Mouse (Mus musculus) liver (tissue): ENCODE results near the gene Hoxc8.
A peak's percentile ranks its signal among the peaks of the same experiment; 100 is the strongest.

ENCODE experiments used
- DNase-seq: peaks from one replicate; pipeline ENCODE4 v3.0.0-alpha.2; 2020; ENCODE audit warnings: mixed read lengths

Gene Hoxc8

DNA sequence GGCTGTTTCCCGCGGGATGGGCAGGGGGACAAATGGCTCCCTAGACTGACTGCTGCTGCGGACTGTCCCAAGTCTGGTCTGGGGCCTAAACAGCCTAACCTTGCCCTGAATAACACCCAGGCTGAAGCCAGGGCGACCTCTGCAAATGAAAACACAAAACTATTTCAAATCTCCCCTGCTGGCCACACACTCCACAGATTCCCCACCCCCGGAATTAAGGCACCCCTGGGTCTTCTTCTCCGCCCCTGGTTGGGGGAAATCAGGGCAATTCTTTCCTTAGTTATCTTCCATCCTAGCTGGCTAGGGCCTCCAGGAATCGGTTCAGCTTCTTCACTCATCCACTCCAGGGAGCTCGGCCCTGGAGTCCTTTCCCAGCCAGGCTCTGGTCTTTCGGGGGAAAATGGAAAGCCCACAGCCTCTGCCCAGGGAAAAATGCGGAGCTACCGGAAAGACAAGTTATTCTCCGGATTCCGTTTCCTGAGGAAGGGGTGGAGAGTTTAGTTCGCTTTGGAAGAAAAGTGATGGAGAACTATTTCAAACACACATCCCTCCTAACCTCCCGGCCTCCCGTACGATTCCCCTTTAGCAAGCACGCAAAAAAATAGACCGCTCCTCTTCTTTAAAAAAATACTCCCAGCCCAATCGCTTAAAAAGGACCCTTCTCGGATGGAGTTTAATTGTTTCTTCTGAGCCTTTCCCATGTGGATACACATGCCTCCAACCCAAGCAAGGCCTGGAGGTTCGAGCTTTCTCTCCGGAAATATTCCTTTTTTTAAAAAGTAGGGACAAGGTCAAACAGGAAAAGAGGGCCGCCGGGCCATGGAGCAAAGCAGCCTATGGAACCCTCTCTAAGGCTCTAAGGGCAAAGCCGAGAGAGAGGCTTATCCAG lies 25.2 kb upstream of the Hoxc8 start:
- no peak for DNase-seq

DNA sequence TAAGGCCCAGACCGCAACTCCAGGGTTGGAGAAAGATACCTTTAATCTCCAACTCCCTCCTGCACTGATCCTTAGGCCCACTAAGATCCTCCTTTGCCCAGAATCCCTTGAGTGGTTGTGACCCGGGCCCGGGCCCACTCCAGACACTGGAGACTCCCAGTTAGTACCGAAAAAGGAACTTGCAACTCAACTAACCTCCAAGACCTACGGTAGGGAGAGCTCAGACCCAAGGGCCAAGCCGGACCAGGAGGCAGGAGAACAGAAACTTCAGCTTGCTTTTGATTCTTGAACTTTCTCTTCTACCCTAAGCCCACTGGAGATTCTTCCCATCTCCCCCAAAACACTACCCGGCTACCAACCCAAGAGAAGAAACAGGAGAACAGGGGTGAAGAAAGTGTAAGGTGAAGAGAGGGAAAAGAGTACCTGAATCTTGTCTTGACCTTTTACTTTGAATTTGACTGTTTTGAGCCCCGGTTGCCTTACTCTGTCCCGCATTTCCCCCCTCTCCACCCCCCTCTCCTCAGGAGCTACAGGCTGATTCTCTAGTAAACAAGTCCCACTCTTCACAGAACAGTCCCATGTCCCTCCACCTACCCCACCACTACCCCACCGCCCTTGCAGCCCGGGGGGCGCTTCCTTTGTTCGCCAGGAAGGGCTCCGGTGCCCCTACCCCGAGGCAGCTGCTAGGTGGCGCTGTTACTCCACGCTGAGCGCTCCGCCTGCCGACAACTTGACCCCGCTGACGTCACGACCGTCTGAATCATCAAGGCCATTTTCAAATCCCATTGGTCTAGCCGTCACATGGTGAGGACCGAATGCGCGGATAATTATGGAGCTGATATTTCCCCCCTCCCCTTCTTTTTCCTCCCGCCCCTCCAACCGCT lies 24.3 kb upstream of the Hoxc8 start:
- peak; percentile 68 for DNase-seq

DNA sequence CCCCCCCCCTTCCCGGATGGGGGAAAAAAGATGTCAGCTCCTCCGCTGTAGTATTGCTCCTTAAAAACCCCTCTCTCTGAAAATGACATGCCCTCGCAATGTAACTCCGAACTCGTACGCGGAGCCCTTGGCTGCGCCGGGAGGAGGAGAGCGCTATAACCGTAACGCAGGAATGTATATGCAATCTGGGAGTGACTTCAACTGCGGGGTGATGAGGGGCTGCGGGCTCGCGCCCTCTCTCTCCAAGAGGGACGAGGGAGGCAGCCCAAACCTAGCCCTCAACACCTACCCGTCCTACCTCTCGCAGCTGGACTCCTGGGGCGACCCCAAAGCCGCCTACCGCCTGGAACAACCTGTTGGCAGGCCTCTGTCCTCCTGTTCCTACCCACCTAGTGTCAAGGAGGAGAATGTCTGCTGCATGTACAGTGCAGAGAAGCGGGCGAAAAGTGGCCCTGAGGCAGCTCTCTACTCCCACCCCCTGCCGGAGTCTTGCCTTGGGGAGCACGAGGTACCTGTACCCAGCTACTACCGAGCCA lies 23.6 kb upstream of the Hoxc8 start, which contains the start of gene Hoxc10:
Gene Hoxc10, plus strand, starts transcription at position 21 of the 536 bp plus-strand sequence.
- DNase-seq = no peak

DNA sequence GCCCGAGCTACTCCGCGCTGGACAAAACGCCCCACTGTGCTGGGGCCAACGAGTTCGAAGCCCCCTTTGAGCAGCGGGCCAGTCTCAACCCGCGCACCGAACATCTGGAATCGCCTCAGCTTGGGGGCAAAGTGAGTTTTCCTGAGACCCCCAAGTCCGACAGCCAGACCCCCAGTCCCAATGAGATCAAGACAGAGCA lies 23.2 kb upstream of the Hoxc8 start, which contains the start of gene Hoxc5:
Gene Hoxc5, plus strand, starts transcription at position 132 of the 199 bp plus-strand sequence.
- no peak for DNase-seq

DNA sequence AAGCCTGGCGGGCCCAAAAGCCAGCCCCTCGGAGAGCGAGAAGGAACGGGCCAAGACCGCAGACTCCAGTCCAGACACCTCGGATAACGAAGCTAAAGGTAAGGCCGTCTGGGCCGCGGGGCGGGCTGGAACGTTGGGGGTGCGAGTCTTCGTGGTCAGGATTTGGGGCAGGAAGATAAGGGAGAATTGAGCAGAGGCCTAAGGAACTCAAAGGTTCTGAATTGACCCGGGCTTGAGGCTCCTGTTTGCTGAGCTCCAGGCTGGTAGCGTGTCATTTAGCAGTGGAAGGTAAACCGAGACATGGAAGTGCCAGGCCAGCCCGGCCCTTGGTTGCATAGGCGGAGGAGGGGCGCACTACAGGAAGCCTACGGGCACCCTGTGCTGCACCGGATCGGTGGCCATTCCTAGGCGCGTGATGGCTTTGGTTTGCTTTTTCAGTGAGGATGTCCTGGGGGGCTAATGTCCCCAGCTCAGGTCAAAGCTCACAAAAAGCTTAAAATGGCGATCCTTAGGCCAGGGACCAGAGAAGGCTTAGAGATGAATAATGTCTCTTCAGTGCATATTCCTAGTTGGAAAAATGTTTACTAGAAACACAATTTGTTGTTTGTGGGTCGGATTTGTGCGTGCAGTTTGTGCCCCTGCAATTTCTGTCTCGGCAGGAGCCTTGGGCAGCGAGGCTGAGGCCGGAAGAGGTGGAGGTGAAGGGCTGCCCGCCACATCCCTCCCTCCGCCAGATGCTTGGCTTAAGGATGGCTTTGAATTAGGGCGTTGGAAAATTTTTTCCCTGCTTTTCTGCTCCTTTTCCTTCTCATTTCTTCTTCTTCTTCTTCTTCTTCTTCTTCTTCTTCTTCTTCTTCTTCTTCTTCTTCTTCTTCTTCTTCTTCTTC lies 22.7 kb upstream of the Hoxc8 start:
- no peak for DNase-seq

DNA sequence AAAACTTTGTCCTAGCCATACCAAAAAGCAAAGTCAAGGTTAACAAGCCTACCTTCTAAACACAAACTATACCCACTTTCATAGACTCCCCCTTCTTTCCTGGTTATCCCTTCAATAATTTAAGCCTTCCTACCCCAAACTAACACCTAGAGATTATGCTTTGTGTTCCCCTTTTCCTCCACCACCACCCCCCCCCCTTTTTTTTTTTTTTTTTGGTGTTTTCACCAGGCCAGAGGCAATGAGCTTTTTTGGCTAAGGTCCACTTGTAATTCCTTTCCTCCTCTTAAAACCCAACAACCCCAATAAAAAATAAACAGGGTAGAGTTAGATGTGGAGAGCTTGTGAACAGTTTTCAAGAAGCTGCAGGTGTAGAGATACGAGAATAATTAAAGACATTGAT lies 21.1 kb upstream of the Hoxc8 start:
- no peak for DNase-seq

DNA sequence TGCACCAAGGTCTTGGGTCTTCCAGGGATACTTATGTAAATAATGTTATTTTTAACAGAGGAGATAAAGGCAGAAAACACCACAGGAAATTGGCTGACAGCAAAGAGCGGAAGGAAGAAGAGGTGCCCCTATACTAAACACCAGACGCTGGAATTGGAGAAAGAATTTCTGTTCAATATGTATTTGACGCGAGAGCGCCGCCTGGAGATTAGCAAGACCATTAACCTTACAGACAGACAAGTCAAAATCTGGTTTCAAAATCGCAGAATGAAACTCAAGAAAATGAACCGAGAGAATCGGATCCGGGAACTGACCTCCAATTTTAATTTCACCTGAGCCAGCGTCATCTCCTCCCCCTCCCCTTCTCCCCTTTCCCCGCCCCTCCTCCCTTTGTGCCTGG lies 19.7 kb upstream of the Hoxc8 start:
- no peak for DNase-seq

DNA sequence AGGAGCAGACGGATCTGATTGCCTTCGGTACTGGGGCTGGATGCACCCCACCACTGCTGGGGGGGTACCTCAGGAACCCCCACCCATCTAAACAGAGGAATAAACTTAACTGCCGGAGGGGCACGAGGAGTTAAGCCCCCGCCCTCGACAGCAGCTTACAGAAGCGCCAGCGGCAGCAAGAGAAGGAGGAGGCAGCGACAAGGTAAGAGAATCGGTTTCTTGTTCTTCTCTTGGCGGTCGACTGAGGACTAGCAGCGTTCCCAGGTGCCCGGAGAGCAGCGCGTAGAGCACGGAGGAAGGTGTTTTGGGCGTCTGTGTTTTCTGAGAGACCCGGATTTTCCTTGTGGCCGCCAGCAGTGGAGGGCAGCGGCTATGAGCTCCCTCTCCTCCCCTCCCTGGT lies 18.2 kb upstream of the Hoxc8 start:
- DNase-seq = no peak

DNA sequence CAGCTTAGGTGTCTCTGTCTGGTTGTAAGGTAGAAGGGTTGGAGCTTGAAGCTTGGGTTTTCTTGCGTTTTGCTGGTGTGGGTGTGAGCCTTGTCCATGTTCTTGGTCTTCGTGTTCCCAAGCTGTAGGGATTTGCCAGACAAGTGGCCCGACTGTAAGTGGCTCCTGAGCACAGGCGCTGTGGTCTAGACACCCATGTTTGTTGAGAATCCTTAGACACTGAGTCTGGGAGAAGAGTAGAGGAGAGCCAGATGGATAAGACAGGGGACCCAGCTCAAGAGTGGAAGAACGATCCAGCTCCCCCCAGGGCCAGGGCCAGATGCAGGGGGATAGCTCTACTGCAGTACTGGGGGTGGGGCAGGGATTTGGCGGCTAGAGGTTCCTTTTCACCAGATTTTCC lies 17.7 kb upstream of the Hoxc8 start:
- no peak for DNase-seq

DNA sequence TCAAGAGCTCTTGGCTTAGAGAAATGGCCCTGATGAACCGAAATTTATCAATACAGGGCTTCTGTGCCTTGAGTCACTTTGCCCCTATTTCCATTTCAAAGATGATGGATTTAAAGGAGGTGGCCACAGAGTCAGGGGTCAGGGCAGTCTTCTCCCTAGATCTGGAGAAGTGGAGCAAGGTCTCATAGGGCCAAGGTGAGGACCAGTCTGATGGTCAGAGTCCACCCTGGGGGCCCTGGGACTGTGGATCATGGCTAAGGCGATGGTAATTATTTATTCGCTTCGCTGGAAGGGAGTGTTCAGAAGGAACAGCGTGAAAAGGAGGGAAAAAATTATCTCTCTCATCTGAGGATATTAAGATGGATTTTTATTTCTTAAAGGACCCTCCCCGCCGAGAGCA lies 15.4 kb upstream of the Hoxc8 start:
- no peak for DNase-seq

DNA sequence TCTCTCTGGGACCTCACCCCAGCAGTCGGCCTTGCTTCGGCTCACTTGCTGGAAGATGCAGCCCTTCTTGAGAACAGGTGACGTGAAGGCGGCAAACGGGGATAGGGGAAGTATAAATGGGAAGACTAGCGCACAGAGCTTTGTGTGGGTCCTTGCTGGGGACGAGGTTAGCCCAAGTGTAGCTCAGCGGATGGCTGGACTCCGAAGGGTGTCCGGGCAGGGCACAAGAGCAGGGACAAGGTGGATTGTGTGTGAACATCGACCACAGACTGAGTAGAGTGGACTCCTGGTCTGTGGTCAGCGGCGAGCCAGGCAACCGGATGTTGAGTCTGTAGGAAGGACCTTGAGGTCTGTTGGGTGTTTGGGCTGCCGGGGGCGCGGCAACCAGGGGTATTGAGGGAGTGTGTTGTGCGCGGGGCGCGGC lies 14.7 kb upstream of the Hoxc8 start:
- DNase-seq = no peak

DNA sequence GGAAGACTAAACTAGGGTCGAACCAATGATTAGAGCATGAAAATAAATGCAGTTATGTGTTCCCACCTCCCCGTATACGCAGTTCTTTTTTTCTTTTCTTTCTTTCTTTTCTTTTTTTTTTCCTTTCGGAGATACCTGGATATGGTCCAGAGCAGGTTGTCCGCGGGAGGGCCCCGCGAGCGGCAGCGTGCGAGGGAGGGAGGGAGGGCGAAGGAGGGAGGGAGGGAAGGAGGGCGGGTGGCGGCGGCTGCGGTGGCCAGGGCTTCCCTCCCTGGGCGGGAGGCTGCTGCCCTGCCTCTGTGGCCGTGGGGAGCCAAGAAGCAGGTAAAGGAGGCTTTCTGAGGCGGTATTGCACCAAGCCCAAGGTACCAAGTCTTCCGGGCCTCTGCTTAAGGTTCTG lies 14.2 kb upstream of the Hoxc8 start, which contains the start of gene Hoxc9:
Gene Hoxc9, plus strand, starts transcription at position 269 of the 400 bp plus-strand sequence.
- DNase-seq = no peak

DNA sequence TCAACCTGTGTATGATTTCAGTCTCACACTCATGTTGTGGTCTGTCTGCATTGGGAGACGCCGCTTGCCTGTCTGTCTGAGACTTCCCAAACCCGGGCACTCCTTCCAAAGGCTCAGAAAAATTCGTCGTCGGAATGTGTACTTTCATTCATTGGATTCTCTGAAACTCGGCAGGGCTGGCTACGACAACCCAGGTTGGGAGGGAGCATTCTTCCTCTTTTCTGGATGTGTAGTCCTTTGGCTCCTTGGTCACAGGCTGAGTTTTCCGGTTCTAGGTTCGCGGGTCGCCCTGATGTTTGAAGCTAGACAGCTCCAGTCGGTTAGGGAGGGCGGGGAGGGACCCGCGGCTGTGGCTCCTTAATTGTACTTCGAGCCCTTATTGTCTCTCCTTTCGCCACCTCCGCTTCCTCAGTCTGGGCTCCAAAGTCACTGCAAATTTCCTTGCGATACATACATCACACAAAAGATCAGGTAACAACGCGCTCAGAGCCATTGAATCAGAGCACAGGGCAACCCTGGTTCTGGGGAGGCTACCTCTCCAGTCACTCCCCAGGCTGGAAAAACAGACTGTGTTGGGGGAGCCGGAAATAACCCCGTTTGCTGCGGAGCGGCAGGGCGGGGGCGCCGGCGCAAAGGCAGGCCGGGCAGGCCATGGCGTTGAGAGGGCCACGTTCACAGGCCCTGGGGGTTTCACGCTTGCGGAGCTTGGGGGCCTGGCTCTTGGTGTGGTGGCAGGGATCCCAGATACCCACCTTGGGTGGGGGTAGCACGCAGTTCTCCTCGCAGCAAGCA lies 13.6 kb upstream of the Hoxc8 start:
- no peak for DNase-seq

DNA sequence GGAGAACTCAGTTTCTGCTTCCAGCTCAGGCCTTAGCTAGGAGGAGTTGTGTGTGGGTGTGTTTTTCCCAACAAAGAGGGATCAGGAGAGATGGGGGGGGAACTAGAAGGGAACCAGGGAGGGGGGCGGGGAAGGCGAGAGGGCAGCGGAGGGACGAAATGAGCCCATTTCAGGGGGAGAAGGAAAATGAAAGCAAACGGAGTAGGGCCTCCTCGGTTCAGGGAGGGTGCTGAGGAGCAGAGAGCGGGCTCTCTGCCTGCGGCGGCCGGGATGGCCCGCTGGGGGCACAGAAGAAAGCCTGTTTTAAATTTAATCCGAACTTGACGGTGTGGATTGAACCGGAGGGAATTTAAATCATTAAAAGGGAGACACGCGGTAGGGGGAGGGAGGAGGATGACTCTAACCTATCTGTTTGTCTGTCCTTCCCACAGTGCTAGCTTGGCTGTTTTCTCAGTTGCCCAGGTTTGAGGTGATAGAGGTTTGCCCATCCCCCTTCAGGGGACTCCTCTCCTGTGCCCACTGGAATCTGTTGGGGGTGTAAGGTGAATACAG lies 12.9 kb upstream of the Hoxc8 start:
- DNase-seq = no peak

DNA sequence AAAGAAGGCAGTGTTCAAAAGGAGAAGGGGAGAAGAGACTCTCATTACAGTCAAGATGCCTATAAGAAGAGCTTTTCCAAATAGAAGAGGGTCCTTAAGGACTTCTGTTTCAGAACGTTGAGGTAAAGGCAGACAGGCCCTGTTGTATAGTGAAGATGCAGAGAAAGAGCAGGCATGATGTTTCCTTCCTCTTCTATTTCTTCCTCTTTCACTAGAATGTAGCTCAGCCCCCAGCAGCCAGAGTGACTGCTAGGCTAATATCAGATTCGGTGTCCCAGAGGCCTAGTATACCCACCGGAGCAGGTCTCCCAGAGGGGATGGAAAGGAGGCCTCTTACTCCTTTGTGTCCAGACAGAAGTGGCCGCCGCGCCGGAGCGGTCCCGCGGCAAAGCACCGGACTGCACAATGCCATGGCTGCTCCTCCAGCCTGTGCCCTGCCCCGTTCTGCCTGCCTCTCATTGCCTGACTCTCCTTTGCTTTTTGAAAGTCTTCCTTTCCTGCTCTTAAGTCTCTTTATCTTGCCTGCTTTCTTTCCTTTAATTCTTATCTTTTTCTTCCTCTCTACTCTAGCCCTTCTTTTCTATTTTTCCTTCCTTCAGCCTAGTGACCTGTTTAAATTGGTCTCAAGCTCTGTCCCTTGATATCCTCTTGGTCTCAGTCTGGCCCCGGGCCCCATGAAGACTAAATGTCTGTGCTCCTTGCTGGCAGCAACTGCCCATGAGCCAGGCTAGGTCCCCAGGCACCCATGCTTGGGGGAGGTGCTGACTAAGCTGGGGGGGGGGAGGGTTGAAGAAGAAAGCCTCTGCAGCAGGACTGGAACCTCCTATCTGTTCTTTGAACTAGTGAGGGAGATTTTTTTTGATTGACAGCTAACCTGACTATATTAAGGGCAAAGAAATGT lies 11.5 kb upstream of the Hoxc8 start:
- DNase-seq = no peak

DNA sequence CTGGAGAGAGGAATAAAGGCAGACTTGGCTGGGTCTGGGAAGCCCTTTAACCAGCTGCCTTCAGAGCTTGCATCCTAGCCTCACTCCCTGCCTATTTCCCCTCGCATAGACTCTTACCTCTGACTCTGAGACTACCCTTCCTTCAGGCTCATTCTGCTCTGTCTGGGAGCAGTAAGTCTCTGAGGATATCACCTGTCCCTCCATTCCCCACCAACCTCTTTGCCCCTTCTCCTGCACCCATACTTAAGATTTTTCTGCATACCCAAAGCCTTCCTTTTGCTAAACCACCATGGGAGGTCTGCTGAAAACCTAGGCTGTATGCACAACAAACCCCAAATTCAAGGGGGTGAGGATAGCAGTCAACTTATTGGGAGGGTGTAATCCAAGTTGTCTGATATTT lies 10.5 kb upstream of the Hoxc8 start:
- DNase-seq = no peak

DNA sequence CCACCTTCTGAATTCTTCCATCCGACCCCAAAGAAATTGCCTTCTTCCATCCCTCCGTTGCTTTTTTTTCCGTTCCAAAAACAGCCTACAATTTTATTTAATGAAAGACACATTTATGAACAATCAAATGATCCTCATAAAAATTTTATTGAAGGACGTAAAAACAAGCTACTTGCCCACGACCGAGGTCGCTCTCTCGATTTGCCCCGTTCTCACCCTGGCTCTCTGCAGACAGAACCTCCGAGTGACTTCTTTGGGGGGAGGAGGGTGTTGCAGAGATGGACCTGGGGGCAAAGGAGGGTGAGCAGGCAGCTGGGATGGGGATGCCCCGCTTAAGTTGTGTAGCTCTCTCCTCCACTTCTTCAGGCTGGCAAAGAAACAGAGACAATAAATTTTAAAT lies 10.1 kb upstream of the Hoxc8 start:
- no peak for DNase-seq

DNA sequence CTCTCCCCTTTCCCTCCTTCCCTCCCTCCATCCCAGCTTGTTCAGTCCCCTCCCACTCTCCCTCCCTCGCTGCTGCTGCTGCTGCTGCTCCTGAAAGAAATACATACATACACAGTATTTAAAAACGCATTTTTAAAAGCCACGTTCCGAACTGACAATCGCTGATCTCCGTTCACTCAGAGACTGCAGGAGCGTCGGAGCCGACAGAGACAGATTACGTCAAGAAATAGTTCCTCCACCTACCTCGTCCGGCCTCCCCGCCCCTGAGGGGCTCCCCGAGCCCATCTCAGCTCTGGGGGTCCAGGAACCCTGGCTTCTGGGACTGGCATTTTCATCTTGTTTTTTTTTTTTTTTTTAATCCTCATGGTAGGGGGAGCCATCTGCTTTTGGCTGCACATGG lies 9.5 kb upstream of the Hoxc8 start:
- no peak for DNase-seq

DNA sequence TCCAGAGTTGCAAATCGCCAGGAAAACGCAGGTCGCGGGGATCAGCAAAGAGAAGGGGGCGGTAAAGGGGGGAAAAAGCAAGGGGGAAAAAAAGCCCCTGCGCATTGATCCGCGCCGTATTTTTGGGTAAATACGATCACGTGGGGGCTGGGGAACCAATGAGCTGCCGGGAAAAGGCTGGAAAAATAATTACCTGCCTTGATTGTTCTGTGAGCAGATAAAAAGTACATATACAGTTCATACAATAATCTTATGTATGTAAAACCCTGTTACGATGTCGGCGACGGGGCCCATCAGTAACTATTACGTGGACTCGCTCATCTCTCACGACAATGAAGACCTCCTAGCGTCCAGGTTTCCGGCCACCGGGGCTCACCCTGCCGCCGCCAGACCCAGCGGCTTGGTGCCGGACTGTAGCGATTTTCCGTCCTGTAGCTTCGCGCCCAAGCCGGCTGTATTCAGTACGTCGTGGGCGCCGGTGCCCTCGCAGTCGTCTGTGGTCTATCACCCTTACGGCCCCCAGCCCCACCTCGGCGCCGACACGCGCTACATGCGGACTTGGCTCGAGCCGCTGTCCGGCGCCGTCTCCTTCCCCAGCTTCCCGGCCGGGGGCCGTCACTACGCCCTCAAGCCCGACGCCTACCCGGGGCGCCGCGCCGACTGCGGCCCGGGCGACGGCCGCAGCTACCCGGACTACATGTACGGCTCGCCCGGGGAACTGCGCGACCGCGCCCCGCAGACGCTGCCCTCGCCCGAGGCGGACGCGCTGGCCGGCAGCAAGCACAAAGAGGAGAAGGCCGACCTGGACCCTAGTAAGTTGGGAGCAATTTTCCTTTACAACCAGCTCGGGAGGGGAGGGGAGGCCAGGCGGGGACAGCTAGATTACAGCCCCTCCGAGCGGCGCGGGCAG lies 8.8 kb upstream of the Hoxc8 start:
- DNase-seq = no peak
